Mouse (Mus musculus) mouse embryonic stem cell (cell line): Measurements from ENCODE around the gene Sh3gl1.

Experiments used
- in situ Hi-C, 2 experiments: fragments of 300-500 bp; cut with MboI; formaldehyde crosslinking; loops; 1 replicate in 1 of 2; 3 replicates in 1 of 2; pipeline ENCODE4 v1.14.3; 2019 to 2020; ENCODE audit warnings: low sequenced_read_pairs in 2 of 2, low pct_unique_long_range_greater_than_20kb in 1 of 2, mixed read lengths in 1 of 2; ENCODE audit not compliant: unreplicated experiment in 1 of 2

Gene Sh3gl1

DNA sequence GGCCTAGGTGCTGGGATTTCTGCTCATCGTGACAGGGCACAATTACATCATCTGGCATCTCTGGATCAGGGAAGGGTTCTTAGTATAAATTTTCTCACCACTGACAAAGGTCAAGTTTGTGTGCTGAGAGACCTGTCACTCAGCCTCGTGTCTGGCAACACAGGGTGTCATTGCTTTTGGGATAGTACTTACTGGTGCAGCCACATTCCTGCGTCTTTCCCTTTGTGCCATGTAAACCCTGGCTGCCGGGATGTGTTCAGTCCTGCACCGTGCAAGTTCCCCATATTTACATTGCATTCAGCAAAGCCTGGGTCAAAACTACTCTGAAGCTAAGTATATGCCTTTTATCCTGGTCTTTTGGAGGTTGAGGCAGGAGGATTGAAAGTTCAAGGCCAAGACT, 14.9 kb upstream of the Sh3gl1 start:
- in situ Hi-C loops = no loop called here

DNA sequence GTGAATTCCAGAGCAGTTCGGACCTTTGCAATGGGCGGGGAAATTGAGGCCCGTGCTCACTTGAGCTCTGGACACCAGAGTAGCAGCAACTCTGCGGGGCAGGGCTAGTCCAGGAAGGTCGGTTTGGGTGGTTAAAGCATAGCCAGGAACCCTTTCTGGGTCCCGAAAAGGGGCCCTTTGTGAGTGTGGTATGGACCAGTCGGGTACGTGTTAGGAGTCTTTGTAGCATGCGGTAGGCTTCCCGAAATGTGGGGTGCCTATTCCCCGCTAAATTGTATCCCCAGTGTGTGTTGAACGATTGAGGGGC, 4.4 kb upstream of the Sh3gl1 start:
- in situ Hi-C loops = no loop called here

DNA sequence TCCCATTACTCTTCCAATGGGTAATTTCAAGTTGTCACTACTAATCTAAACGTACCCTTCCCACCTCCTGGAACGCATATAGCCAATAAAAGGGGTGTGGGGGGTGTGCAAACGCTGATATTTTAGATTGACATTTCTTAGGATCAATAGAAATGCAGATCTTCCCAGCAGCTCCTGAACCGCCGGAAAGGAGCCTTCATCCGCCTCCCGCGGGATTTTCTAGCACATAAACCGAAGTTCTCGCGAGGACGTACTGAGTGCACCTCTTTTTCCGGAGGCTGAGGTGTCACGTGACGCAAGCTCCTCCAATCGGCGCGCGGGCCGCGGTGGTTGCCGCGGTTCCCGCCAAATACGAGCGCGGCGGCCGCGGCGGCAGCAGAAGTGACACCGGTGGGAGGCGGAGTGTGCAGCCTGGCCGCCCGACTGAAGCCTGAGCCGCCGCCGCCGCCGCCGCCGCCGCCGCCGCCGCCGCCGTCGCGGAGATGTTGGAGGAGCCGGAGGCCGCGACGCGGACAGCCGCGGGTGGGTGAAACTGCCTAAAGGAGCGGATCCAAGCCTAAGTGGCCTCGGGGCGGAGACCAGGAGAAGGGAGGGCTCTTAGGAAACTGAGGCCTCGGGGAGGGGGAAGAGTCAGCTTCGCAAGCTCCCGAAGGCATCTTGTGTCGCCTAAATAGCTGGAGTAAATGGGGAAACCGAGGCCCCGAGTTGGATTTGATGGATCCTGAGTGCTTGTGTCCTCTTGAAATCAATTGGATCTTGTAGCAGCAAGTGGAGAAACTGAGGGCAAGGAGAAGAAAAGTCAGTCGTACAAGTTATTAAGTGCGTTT, 3.8 kb upstream of the Sh3gl1 start, which contains the start of gene Chaf1a:
Chaf1a (plus strand) TSS at position 410 of the 827 bp plus-strand sequence.
- in situ Hi-C loops = no loop called here

- in situ Hi-C loops = no loop called here
These were observed 2.9 kb upstream of the Sh3gl1 start for GRCm38 (mm10) chr17:56039345-56039744.

- in situ Hi-C loops = no loop called here
These were observed 2.3 kb upstream of the Sh3gl1 start for GRCm38 (mm10) chr17:56038583-56039261.

DNA sequence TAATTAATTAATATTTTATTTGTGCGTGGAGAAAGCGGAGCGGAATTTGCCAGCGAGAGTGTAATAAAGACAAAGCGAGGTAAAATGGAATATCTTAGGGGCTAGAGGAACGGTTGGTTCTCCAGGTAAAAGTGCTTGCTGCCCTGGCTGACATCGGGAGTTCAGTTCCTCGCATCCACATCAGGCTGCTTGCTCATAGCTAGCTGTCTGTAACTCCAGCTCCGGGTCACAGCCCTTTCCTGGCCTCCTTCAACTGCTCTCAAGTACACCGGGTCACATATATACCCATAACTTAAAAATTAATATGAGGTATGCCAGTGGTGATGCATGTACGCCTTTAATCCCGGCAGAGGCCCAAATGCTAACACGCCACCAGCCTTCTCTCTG, 459 bp upstream of the Sh3gl1 start:
- in situ Hi-C loops = no loop called here

DNA sequence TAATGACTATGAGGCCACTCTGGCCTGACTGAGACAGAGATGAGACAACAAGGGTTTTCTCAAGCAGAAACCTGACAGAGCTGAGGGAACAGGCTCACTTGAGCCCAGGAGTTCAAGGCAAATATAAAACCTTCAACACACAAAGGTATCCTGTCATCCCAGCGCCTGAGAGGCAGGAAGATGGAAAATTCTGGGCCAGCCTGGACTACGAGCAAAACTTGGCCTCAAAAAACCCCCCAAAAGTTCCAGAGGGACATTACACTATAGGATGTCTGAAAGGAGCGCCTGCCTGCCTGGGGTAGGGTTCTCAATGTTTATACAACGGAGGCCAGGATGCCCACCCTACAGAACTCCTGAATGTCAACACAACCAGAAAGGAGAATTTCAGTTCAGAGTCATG, 1.2 kb downstream of the Sh3gl1 start:
- in situ Hi-C loops = no loop called here

- in situ Hi-C loops = no loop called here
These were observed 1.7 kb downstream of the Sh3gl1 start for GRCm38 (mm10) chr17:56034726-56035100.

DNA sequence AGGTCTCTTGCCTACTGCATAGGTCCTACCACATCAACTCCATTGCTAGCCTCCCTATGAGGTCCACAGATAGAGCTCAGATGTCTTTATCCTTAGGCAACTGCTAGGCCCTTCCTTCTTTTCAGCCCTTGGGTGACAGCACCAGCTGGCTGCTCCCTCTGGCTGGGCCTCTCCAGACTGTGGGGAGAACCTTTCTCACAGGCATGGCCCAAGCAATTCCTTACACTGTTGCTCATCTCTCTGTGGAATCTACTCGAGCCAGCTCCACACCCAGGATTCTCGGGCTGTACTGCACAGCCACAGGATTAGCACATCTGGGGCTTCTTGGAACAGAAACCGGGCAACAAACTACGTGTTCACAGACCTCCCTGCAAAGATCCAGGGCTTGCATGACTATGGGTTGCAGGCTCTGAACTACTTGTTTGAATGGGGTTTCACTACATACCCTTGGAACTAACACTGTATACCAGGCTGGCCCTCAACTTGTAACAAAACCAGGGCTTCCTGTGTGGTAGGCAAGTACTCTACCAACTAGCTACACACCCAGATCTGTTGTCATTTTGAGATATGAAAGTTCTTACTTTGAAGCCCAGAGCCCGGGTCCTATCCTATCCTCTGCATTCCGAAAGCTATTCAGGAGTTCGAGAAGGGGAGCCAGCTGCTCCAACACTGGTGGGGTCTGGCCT, 2.3 kb downstream of the Sh3gl1 start:
- in situ Hi-C loops = no loop called here

DNA sequence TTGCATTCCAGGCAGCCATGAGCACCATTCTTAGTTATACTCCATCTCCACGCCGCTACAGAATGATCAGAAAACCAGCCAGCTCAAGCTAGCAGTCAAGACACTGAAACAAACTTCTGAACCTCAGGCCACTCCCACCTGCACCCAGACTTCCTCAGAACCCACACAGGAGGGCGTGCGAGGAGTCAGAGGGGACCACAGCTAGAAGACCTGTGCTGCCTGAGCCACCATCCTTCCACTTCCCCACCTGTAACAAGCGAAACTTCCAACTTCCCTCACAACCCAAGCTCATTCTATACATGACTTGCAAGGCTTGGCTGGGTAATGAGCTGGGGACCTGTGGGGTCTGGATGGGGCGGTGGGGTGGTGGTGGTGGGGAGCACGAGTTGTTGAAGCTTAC, 3.6 kb downstream of the Sh3gl1 start:
- in situ Hi-C loops = no loop called here

DNA sequence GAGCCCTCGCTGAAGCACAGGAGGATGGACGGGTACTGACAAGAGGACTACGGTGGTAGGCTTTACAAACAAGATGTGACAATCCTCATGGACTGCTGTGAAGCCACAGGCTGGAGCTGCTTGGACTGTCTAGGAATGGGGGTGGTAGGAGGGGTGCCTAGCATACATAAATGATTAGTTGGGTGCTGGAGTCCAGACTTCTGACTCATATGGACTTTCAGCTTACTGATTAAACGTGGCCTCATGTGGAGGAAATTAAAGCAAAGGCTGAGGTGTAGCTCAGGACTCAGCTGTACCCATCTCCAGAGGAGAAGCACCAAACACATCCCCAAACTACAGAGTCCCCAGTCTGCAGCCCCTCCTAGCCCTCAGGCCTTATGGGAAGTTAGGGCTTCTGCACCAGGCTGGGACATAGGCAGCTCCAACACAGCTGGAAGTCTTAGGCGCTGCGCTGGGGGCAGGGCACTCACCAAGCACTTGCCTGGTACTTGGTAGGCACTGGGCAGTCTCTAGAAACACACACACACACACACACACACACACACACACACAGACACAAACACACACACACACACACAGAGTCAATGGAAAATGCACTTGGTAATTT, 4.2 kb downstream of the Sh3gl1 start:
- in situ Hi-C loops = no loop called here

DNA sequence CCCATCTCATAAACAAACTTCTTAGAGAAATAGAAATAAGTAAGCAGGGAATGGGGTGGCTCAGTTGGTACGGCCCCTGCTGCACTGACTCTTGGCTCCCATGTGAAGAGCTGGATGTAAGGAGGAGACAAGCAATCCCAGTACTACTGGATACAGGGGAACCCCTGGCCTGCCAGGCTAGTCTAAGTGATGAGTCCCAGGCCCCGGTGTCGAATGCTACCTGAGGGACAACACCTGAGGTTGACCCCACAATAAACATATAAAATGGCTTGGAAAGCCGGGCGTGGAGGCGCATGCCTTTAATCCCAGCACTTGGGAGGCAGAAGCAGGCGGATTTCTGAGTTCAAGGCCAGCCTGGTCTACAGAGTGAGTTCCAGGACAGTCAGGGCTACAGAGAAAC, 5.0 kb downstream of the Sh3gl1 start:
- in situ Hi-C loops = no loop called here

DNA sequence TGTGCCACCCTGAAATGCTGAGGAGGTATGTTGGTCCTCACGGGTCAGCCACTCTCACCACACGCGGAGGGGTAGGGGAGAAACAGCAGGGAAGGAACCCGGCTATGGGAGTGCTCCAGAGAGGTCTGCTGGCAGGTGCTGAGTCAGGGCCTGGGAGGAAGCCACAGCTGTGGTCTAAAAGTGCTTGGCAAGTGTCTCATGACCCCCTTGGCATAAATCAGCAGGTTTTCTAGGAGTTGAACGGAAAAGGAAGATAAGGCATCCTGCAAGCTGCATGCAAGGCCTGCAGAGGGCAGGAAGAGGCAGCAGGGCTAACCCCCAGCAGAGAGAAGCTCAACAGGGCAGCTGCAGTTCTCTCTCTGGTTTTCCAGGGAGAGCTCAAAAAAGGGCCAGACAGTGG, 5.5 kb downstream of the Sh3gl1 start:
- in situ Hi-C loops = no loop called here

- in situ Hi-C loops = no loop called here
These were observed 6.1 kb downstream of the Sh3gl1 start for GRCm38 (mm10) chr17:56030238-56030870.

DNA sequence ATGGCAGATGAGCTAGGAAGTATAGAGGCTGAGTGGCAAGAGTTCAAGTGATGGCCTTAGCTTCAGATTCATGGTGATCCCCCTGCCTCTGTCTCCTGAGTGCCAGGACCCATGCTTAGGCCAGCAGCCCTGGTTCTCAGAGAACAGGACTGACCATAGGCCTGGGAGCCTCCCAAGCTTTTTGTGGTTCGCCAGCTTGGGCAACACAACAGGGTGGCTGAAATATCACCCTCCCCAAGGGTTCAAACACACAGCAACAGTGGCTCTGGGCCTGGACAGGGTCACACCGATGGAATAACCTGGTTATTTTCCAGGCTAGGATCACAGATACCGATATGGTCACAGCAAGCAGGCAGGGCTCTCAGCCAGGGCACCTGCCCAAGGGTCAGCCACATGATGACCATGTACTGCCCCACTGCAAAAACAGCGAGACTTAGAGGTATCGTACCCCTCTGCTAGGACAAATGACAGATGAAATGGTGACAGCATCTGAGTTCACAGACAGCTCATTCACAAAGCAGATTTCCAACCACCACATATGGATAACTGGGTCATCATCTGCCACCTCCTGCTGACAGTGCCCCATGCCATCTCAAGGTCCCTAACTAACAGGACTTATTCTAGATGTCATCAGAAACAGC, 8.5 kb downstream of the Sh3gl1 start:
- in situ Hi-C loops = no loop called here

DNA sequence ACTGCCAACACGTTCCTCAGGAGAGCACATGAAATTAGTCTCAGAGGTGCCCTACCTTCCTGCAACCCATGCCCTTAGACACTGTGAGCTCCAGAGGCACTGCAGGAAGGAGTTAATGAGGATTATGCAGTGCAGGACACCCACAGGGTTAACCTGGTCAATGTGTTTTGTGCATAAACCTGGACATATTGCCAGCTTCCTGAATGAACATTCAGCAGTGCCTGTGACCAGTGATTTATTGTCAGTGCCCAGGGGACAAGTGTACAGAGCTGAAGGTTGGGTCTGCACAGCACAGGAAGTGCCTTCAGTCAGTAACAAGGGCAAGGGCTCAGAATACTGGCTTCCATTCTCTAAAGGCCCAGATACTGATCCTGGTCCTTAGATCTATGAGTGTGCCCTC, 9.6 kb downstream of the Sh3gl1 start:
- in situ Hi-C loops = no loop called here

DNA sequence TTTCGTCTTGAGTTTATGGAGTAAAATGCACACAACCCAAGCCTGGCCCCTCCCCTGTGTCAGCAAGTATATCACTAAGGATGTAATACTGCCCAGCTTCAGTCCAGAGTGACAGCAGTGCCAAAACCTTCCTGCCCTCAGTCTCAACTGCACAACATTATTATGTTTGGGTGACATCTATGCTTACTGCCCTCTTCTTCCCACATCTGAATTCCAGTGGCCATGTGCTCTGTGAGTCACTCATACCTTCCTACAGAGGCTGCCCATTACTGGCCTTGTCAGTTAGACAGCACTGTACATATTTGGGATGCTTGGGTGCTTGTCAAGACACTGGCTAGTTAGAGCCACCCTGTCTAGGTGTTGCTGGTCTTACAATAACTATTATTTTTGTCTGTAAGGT, 10.1 kb downstream of the Sh3gl1 start:
- in situ Hi-C loops = no loop called here

DNA sequence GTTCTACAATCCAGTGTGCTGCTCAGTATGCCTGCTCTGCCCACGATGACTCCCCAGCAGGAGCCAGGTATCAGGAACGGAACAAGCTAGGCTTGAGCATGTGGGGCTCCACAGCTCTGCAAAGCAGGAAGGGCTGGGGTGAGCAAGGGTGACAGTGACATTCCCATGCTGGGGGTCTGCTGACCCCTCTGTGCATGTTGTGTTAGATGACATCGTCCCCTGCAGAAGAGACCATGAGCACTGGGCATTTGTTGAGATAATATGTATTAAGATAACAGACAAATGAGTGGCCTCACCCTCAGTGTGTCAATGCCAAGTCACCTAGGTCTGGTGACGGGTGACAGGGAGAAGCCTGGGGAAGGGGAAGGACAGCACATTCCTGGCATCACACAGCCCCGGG, 11.5 kb downstream of the Sh3gl1 start:
- in situ Hi-C loops = no loop called here
